In genomic region chr3:96445436-96445835, GRCm38 (mm10) we compare ENCODE assay signal across 24 mouse cellular contexts. TPM values are rescaled to one million over a fixed set of nuclear protein-coding genes. Genes with fewer than 3 reads are reported as not detected.
DNase-seq lines count a peak whose midpoint lies in the region; ATAC-seq and TF ChIP-seq lines count a peak whose summit lies in the region.
"Had no signal": no experiment of that assay in that cellular context is flagged by ENCODE, and none has a peak within 500 bp of the region (broad histone marks: within the 10 kb centered on the region; RNA-seq: fewer than 3 reads in every experiment).

No protein-coding gene starts in this region.

- no peak overlapping the region for H3K27ac ChIP-seq in heart, postnatal 0 days (ENCODE audit: low read depth)
- no peak overlapping the region for H3K27ac ChIP-seq in MEL (ENCODE audit: control insufficient read depth, low read depth, low read length)
- no peak overlapping the region for H3K27ac ChIP-seq in embryonic facial prominence, embryonic 10.5 days (replicated peaks)

- no peak for TF ChIP-seq EP300 in heart, postnatal 0 days (IDR thresholded peaks at IDR 0.05; ENCODE audit: low read depth)
- 0 out of 4 replicates have a peak, but pooled peaks of 1 of the 2 experiments have one; percentile 31 for TF ChIP-seq EP300 in MEL (IDR thresholded peaks at IDR 0.05; ENCODE audit: low read depth in 1 of 2, low read length in 2 of 2)

- no peak for TF ChIP-seq CTCF in heart, postnatal 0 days (IDR thresholded peaks at IDR 0.05; ENCODE audit: low read depth)
- TF ChIP-seq CTCF in MEL (IDR thresholded peaks at IDR 0.05 in 2 of 3, conservative IDR thresholded peaks at IDR 0.05 in 1 of 3; ENCODE audit: control insufficient read depth in 1 of 3, insufficient read depth in 1 of 3, low read depth in 2 of 3, low read length in 3 of 3, poor library complexity in 1 of 3, severe bottlenecking in 1 of 3) = no peak

- H3K79me2 ChIP-seq in MEL (ENCODE audit: control insufficient read depth, insufficient read depth, low read length, poor library complexity) = no peaks in the 10 kb centered on the region

- WGBS in heart, postnatal 0 days = 80% methylated on average over 4 of the region's 4 CpGs
- 85% methylated on average over 4 of the region's 4 CpGs for WGBS in embryonic facial prominence, embryonic 10.5 days

- H3K27me3 ChIP-seq in heart, postnatal 0 days (ENCODE audit: control insufficient read depth, insufficient read depth, low read length) = peaks cover 46% of the 10 kb centered on the region
- H3K27me3 ChIP-seq in MEL (ENCODE audit: control insufficient read depth in 1 of 2, insufficient read depth in 2 of 2, low read length in 2 of 2) = peaks cover 0 to 2% of the 10 kb centered on the region in 2 experiments; a peak in 2 of 4 replicates
- peaks cover 63% of the 10 kb centered on the region for H3K27me3 ChIP-seq in embryonic facial prominence, embryonic 10.5 days (replicated peaks; ENCODE audit: low read depth, poor library complexity, severe bottlenecking)
- H3K27me3 ChIP-seq: Patski had no signal

- peak; percentile 2 for DNase-seq in heart, postnatal 0 days (ENCODE audit: low spot score)
- DNase-seq in heart, postnatal 4 days = no peak
- no peak for DNase-seq in MEL (ENCODE audit: low read depth, low spot score)
- DNase-seq in embryonic facial prominence, embryonic 10.5 days (ENCODE audit: low spot score) = no peak
- DNase-seq: adrenal gland, adult 2 months; adrenal gland, adult 8-10 months; adrenal gland, postnatal 10 days; adrenal gland, postnatal 14 days; adrenal gland, postnatal 25 days; adrenal gland, postnatal 36 days; B cell, adult 2 months; cerebellum, adult 11 months; cerebellum, adult 11-12 months; cerebellum, adult 18-20 months; cerebellum, adult 2 months had no signal

- H3K9ac ChIP-seq in heart, postnatal 0 days (replicated peaks; ENCODE audit: low read depth, low read length) = no peak overlapping the region
- H3K9ac ChIP-seq in MEL (ENCODE audit: control insufficient read depth, low read depth, low read length, poor library complexity, severe bottlenecking) = no peak overlapping the region

- H3K4me2 ChIP-seq in heart, postnatal 0 days (ENCODE audit: low read depth, low read length) = no peak overlapping the region

- no peak overlapping the region for H3K4me3 ChIP-seq in heart, postnatal 0 days (ENCODE audit: low read depth, low read length)
- no peak overlapping the region for H3K4me3 ChIP-seq in MEL (ENCODE audit: control insufficient read depth in 1 of 2, insufficient read depth in 1 of 2, low read depth in 2 of 2, low read length in 2 of 2)
- H3K4me3 ChIP-seq in embryonic facial prominence, embryonic 10.5 days = no peak overlapping the region

- H3K36me3 ChIP-seq in heart, postnatal 0 days (replicated peaks; ENCODE audit: control insufficient read depth, insufficient read depth, low read length) = no peaks in the 10 kb centered on the region
- no peaks in the 10 kb centered on the region for H3K36me3 ChIP-seq in MEL (ENCODE audit: control insufficient read depth in 1 of 2, insufficient read depth in 2 of 2, low read length in 2 of 2)
- no peaks in the 10 kb centered on the region for H3K36me3 ChIP-seq in embryonic facial prominence, embryonic 10.5 days (replicated peaks)
- H3K36me3 ChIP-seq: G1E had no signal

- TF ChIP-seq POLR2A in MEL (IDR thresholded peaks at IDR 0.05; ENCODE audit: control insufficient read depth in 1 of 2, insufficient read depth in 1 of 2, low read depth in 1 of 2, low read length in 2 of 2, poor library complexity in 1 of 2) = no peak

- no peak for ATAC-seq in heart, postnatal 0 days (ENCODE audit: insufficient read depth, low read depth)
- ATAC-seq: activated CD4-positive, CD25-positive, alpha-beta regulatory T cell, adult 4 months; CD4-positive, CD25-positive, alpha-beta regulatory T cell, adult 4 months; Patski had no signal

- H3K9me3 ChIP-seq in heart, postnatal 0 days (replicated peaks; ENCODE audit: control insufficient read depth, low read length) = no peaks in the 10 kb centered on the region
- H3K9me3 ChIP-seq in MEL (replicated peaks; ENCODE audit: insufficient read depth, low read length) = no peaks in the 10 kb centered on the region
- H3K9me3 ChIP-seq in embryonic facial prominence, embryonic 10.5 days = no peaks in the 10 kb centered on the region
- H3K9me3 ChIP-seq: G1E had no signal

- TF ChIP-seq RAD21 in MEL (IDR thresholded peaks at IDR 0.05; ENCODE audit: low read depth, low read length) = no peak

- no peaks in the 10 kb centered on the region for H3K4me1 ChIP-seq in heart, postnatal 0 days (ENCODE audit: control insufficient read depth, insufficient read depth)
- peaks cover 0 to 7% of the 10 kb centered on the region in 2 experiments; a peak in 2 of 4 replicates for H3K4me1 ChIP-seq in MEL (ENCODE audit: control insufficient read depth in 1 of 2, insufficient read depth in 2 of 2, low read length in 2 of 2)
- peaks cover 7% of the 10 kb centered on the region for H3K4me1 ChIP-seq in embryonic facial prominence, embryonic 10.5 days

TF ChIP-seq in MEL, 35 proteins besides CTCF, POLR2A, EP300 and RAD21:
- TF ChIP-seq POLR2AphosphoS5 (IDR thresholded peaks at IDR 0.05; ENCODE audit: borderline replicate concordance, low read depth, low read length) (no peak), GATA1 (IDR thresholded peaks at IDR 0.05; ENCODE audit: low read depth, low read length) (peak; percentile 71), RCOR1 (IDR thresholded peaks at IDR 0.05; ENCODE audit: low read depth, low read length) (peak; percentile 63; the same call in 1 of the 2 replicates)

RNA-seq across cellular contexts. Expression of gene BC107364, which starts 6.7 kb away (rescaled TPM):
- not detected in 2 replicates for total RNA-seq in heart, postnatal 0 days (2014; rRNA removed; ENCODE audit: low replicate concordance)
- polyA plus RNA-seq in heart, postnatal 0 days (2015; fragmentation: Nextera tagmentation; extraction: Ambion mirVana) = 0.40 and 0.41 TPM in 2 replicates
- under 1 TPM in 1 of 2 experiments, not detected in 1; 0.50 TPM for total RNA-seq in heart, postnatal 4 days (2021)
- total RNA-seq in MEL (2012; rRNA removed) = not detected in 2 replicates
- polyA plus RNA-seq in MEL (2012; ENCODE audit: insufficient read depth in 1 of 2, insufficient read length in 2 of 2, low read depth in 1 of 2, low replicate concordance in 2 of 2, missing spikeins in 1 of 2) = under 1 TPM in 1 of 2 experiments, not detected in 1; 0.17 TPM
- polyA plus RNA-seq in embryonic facial prominence, embryonic 10.5 days (2016; fragmentation: Nextera tagmentation; extraction: Ambion mirVana) = not detected in 2 replicates
- total RNA-seq: adrenal gland, adult 18-20 months; adrenal gland, adult 2 months; adrenal gland, adult 8-10 months; adrenal gland, postnatal 10 days; adrenal gland, postnatal 14 days; adrenal gland, postnatal 25 days; adrenal gland, postnatal 36 days; adrenal gland, postnatal 4 days; ES-E14 had no signal
- polyA plus RNA-seq: adrenal gland, adult 2 months; brain, embryonic 14.5 days; C2C12; CD4-positive, CD25-positive, alpha-beta regulatory T cell, adult 4 months; cerebellum, adult 2 months; G1E; Patski had no signal
